Mouse (Mus musculus): Measurements from ENCODE around the gene Il3. TPM values are rescaled to one million over a fixed set of nuclear protein-coding genes. Genes with fewer than 3 reads are reported as not detected.
"Not testable (repeated sequence)": the region's sequence is repeated elsewhere in the genome, so short reads cannot be mapped to it uniquely, and the experiment has no call there.

The Il3 gene
- polyA plus RNA-seq, 1 experiment from 2014 or later: not detected

DNA sequence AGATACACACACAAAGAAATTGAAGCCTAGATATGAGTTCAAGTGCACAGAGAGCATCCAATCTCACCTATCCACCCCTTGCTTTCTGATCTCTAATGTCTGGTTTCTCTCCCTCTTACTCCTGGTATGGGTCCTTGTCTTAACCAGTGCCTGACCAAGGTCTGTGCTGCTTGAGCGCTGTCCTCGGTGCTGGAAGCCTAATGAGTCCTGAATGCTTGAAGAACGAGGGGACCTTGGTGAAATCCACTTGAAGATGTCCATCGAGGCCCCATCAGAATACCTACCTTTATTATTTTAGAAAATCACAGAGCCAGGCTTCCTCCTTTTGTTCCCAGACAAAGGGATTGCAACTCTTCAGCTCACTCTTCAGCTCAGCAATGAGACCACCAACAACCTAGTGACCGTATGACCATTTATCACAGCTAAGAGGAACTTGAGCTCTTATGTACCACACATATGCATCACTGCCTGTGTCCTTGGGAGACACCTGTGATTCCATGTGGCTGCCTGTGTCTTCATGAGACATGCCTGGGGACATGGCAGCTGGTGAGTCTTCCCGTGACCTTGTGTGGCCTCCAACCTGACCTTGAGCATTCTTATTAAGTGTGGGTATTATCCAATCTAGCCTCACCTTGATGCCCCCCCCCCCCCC is 36.1 kb upstream of the Il3 start:
- Histone ChIP-seq H3K9me3 (no peaks in the 10 kb centered on the region), H3K27me3 (peaks cover 21% of the 10 kb centered on the region), H3K36me3 (no peaks in the 10 kb centered on the region), H3K4me2 (replicated peaks) (peak overlapping the region; percentile 95), H3K4me3 (peak overlapping the region; percentile 55), H3K4me1 (no peaks in the 10 kb centered on the region), H3K27ac (no peak overlapping the region), H3K9ac (0 out of 2 replicates have a peak overlapping the region, but pooled peaks have one; percentile 63)
- ATAC-seq (ENCODE audit: insufficient number of reproducible peaks, insufficient read depth, low FRiP score, low TSS enrichment): no peak
- 19% methylated on average over 6 of the region's 6 CpGs for WGBS

DNA sequence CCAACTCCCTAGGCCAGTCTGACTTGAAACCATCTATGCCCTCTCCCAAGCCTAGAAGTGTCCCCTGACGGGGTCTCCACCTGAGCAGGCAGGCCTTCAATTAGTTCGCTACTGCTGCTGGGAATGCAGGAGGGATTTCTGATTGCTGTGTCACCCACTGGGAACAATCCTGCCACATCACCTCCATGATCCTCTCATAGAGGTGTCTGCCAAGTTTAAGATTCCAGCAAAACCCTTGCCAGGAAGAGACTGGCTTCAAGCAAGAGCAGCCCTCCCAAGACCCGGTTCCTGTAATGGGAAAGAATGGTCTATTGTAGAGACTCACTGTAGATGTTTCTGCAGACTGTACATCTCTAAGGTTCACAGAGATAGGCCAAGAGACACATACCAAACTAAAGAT is 35.5 kb upstream of the Il3 start:
- 85% methylated on average over 3 of the region's 3 CpGs for WGBS
- Histone ChIP-seq H3K4me1 (no peaks in the 10 kb centered on the region), H3K4me2 (replicated peaks) (no peak overlapping the region), H3K4me3 (no peak overlapping the region), H3K9me3 (no peaks in the 10 kb centered on the region), H3K27me3 (peaks cover 21% of the 10 kb centered on the region), H3K9ac (no peak overlapping the region), H3K27ac (no peak overlapping the region), H3K36me3 (no peaks in the 10 kb centered on the region)
- no peak for ATAC-seq (ENCODE audit: insufficient number of reproducible peaks, insufficient read depth, low FRiP score, low TSS enrichment)

GRCm38 (mm10) chr11:54301994-54302393 is 34.9 kb upstream of the Il3 start:
- no peak overlapping the region for H3K4me3 ChIP-seq
- H3K27ac ChIP-seq: no peak overlapping the region
- H3K9ac ChIP-seq: no peak overlapping the region
- 85% methylated on average over 8 of the region's 8 CpGs for WGBS
- no peak for ATAC-seq (ENCODE audit: insufficient number of reproducible peaks, insufficient read depth, low FRiP score, low TSS enrichment)
- peaks cover 21% of the 10 kb centered on the region for H3K27me3 ChIP-seq
- H3K36me3 ChIP-seq: no peaks in the 10 kb centered on the region
- H3K4me1 ChIP-seq: no peaks in the 10 kb centered on the region
- H3K9me3 ChIP-seq: no peaks in the 10 kb centered on the region
- no peak overlapping the region for H3K4me2 ChIP-seq (replicated peaks)

GRCm38 (mm10) chr11:54298777-54299176 is 31.7 kb upstream of the Il3 start:
- Histone ChIP-seq H3K9me3 (no peaks in the 10 kb centered on the region), H3K4me2 (replicated peaks) (no peak overlapping the region)

GRCm38 (mm10) chr11:54297471-54297870 is 30.4 kb upstream of the Il3 start:
- not testable (repeated sequence) for H3K27ac ChIP-seq; H3K27me3 ChIP-seq; H3K9ac ChIP-seq; H3K4me2 ChIP-seq (replicated peaks); H3K4me3 ChIP-seq; H3K36me3 ChIP-seq; H3K9me3 ChIP-seq; H3K4me1 ChIP-seq; ATAC-seq (ENCODE audit: insufficient number of reproducible peaks, insufficient read depth, low FRiP score, low TSS enrichment)
- WGBS: 88% methylated on average over 2 of the region's 2 CpGs

More at GRCm38 (mm10) chr11:54298777-54299176, 31.7 kb upstream of the Il3 start:
- Histone ChIP-seq H3K27me3 (0 out of 2 replicates have a peak, but pooled peaks cover 4% of the 10 kb centered on the region), H3K4me1 (no peaks in the 10 kb centered on the region), H3K36me3 (no peaks in the 10 kb centered on the region), H3K27ac (no peak overlapping the region), H3K4me3 (no peak overlapping the region), H3K9ac (no peak overlapping the region)
- ATAC-seq (ENCODE audit: insufficient number of reproducible peaks, insufficient read depth, low FRiP score, low TSS enrichment): no peak

DNA sequence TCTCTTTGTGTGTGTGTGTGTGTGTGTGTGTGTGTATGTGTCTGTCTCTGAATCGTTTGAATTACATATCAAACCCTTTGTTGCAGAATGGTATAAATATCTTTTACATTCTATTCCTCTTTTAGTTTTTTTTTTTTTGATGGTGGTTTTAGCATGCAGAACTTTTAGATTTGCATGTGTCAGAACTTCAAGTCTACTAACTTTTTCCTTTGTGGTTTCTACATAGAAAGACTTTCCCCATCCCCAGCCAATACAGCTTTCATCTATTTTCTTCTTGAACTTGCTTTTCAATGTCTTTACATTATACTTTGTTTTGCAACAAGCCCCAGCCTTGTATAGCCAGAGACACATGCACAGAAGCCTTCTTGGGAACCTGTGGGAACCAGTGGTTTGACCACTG is 29.7 kb upstream of the Il3 start:
- no peak for ATAC-seq (ENCODE audit: insufficient number of reproducible peaks, insufficient read depth, low FRiP score, low TSS enrichment)
- no peak overlapping the region for H3K9ac ChIP-seq
- H3K4me2 ChIP-seq (replicated peaks): no peak overlapping the region
- H3K36me3 ChIP-seq: no peaks in the 10 kb centered on the region
- no peak overlapping the region for H3K4me3 ChIP-seq
- no peaks in the 10 kb centered on the region for H3K4me1 ChIP-seq
- H3K27ac ChIP-seq: no peak overlapping the region
- 100% methylated on average over 1 of the region's 1 CpGs for WGBS
- no peaks in the 10 kb centered on the region for H3K27me3 ChIP-seq
- H3K9me3 ChIP-seq: no peaks in the 10 kb centered on the region

DNA sequence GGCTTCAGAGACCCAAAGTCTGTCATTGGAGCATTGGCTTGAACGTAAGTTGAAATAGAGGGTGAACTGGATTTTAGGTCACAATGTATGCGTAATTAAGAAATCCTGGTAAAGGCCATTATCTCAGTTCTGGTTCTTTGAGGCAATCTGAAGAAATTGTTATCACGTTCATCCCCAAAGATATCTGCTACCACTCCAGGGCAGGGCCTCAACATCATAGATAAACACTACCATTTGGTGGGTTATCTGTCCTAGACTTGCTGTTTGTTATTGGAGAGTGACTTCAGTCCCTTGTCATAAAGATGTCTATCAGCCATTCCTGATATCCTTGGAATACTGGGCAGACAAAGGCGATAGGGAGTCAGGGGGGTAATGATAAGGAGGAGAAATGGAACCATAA is 28.9 kb upstream of the Il3 start:
- Histone ChIP-seq H3K9me3 (no peaks in the 10 kb centered on the region), H3K4me1 (no peaks in the 10 kb centered on the region), H3K27ac (no peak overlapping the region), H3K4me2 (replicated peaks) (no peak overlapping the region), H3K27me3 (no peaks in the 10 kb centered on the region), H3K36me3 (no peaks in the 10 kb centered on the region), H3K9ac (no peak overlapping the region), H3K4me3 (no peak overlapping the region)
- WGBS: 88% methylated on average over 4 of the region's 4 CpGs
- no peak for ATAC-seq (ENCODE audit: insufficient number of reproducible peaks, insufficient read depth, low FRiP score, low TSS enrichment)

DNA sequence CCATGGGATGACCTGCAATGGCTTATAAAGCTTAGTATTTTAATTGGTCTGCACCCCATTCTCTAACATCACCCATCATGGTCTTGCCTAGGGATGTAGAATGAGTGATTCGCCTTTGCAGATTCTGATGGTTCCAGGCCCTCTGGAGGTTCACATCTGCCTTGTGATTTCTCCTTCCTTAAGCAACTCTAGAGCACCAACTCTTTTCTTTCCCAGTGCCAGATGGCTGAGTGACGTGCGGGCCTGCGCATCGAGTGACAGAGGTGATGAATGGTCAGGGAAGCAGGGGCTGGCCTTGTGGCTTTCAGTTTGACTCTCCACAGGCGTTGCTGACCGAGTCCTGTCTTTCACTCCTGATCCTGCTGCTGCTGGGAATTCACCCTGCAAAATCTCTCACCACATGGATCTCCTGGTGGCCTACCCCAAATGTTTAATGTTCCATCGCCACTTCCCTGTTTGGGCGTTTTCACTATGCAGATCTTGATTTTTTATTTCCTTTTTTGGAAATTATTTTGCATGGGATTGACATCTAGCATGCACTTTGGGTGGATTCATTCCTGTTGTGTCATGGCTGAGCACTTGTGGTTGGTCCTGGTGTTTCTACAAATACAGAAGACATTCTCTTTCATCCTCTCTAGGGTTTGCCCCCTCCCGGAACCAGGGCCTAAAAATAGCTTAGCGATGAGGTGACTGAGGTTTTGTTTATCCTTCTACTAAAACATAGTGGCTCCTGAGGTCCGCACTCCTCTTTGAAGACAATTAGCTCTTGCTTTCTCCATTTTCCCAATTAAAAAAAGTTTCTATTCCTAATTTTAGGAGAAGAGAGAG is 27.1 kb upstream of the Il3 start:
- H3K27me3 ChIP-seq: no peaks in the 10 kb centered on the region

GRCm38 (mm10) chr11:54292163-54292562 is 25.1 kb upstream of the Il3 start:
- no peak overlapping the region for H3K27ac ChIP-seq
- ATAC-seq (ENCODE audit: insufficient number of reproducible peaks, insufficient read depth, low FRiP score, low TSS enrichment): no peak
- no peak overlapping the region for H3K4me3 ChIP-seq
- H3K9me3 ChIP-seq: no peaks in the 10 kb centered on the region
- H3K9ac ChIP-seq: no peak overlapping the region
- H3K4me2 ChIP-seq (replicated peaks): no peak overlapping the region
- WGBS: 79% methylated on average over 2 of the region's 2 CpGs
- H3K27me3 ChIP-seq: no peaks in the 10 kb centered on the region
- no peaks in the 10 kb centered on the region for H3K36me3 ChIP-seq
- H3K4me1 ChIP-seq: no peaks in the 10 kb centered on the region

More for the DNA sequence above, 27.1 kb upstream of the Il3 start:
- H3K27ac ChIP-seq: no peak overlapping the region
- WGBS: 73% methylated on average over 12 of the region's 12 CpGs
- H3K9ac ChIP-seq: no peak overlapping the region
- H3K4me1 ChIP-seq: no peaks in the 10 kb centered on the region
- no peaks in the 10 kb centered on the region for H3K36me3 ChIP-seq
- no peaks in the 10 kb centered on the region for H3K9me3 ChIP-seq
- H3K4me3 ChIP-seq: no peak overlapping the region
- no peak overlapping the region for H3K4me2 ChIP-seq (replicated peaks)
- no peak for ATAC-seq (ENCODE audit: insufficient number of reproducible peaks, insufficient read depth, low FRiP score, low TSS enrichment)

DNA sequence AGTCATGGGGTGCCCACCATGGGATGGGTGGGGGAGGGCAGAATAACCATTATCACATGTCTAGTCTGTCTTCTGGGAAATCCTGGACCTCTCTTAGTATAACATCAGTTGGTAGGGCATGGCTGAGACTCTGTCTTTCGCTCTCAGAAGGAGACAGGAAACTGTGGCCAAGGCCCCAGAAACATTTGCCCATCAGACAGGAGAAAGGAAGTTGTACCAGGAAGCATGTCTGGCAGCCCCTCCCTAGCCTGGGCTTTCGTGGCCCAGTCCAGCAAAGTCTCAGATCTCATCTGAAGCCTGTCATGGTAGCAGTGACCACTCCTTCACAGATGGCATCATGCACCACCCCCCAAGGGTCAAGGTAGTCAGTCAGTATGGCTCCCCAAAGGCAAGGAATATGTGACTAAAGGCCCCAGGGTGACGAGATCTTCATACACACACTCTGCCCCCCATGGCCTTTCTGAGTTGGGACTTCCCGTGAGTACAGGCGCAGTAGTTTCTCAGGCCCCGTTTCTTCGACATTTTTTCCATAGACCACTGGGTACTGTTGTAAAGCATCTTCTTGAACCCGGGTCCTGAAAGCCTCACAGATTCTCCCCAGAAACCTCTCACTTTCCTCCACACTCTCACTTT is 20.9 kb upstream of the Il3 start:
- H3K9ac ChIP-seq: no peak overlapping the region

DNA sequence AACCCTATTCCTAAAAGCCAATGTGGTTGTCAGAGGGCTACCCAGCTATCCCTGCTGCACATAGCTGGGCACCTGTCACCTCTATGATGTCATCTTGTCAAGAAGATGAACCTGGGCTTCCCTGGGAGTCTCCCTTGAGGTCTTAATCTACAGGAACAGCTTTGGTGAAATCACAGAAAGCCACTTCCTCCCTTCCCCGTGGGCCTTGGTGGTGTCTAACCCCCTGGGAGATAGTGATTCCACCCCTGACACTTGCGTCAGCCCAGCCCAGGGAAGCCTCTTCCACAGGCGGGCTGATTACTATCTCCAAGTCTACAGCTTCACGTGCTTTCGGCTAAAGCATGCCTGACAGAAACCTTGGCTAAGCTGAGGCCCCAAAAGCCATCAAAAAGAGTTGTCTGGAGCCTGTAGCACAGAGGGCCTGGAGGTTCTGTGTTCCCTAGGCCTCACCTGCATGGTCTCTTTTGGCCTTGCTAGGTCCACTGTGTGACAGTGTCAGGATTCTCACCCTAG is 4.4 kb upstream of the Il3 start:
- ATAC-seq (ENCODE audit: insufficient number of reproducible peaks, insufficient read depth, low FRiP score, low TSS enrichment): no peak
- Histone ChIP-seq H3K27ac (no peak overlapping the region), H3K9me3 (no peaks in the 10 kb centered on the region), H3K4me1 (no peaks in the 10 kb centered on the region), H3K36me3 (no peaks in the 10 kb centered on the region), H3K9ac (no peak overlapping the region), H3K4me3 (no peak overlapping the region), H3K27me3 (no peaks in the 10 kb centered on the region), H3K4me2 (replicated peaks) (no peak overlapping the region)
- 80% methylated on average over 5 of the region's 5 CpGs for WGBS

More for the DNA sequence above, 20.9 kb upstream of the Il3 start:
- no peak for ATAC-seq (ENCODE audit: insufficient number of reproducible peaks, insufficient read depth, low FRiP score, low TSS enrichment)
- Histone ChIP-seq H3K36me3 (no peaks in the 10 kb centered on the region), H3K27me3 (no peaks in the 10 kb centered on the region), H3K4me2 (replicated peaks) (no peak overlapping the region), H3K9me3 (no peaks in the 10 kb centered on the region), H3K4me1 (no peaks in the 10 kb centered on the region), H3K27ac (no peak overlapping the region), H3K4me3 (no peak overlapping the region)
- 88% methylated on average over 8 of the region's 8 CpGs for WGBS

Data from embryonic facial prominence, embryonic 12.5 days (tissue).